Mouse (Mus musculus) hindbrain, postnatal 0 days (tissue): ENCODE data around the gene Rhod. TPM values are rescaled to one million over a fixed set of nuclear protein-coding genes. Genes with fewer than 3 reads are reported as not detected.
A peak's percentile ranks its signal among the peaks of the same experiment; 100 is the strongest.

ENCODE experiments used
- ATAC-seq: fragments of 200-750 bp; cut with Nextera tagmentation; 2 replicates; pipeline ENCODE4 v1.8.0; 2017; ENCODE audit warnings: mild to moderate bottlenecking, moderate TSS enrichment, moderate library complexity
- DNase-seq: peaks from one replicate; pipeline ENCODE4 v3.0.0-alpha.2; 2015; ENCODE audit warnings: low spot score
- H3K27ac ChIP-seq: fragments of 300-500 bp; sonication (generic); 2 replicates; pipeline ENCODE4 v1.5.1; 2014; ENCODE audit warnings: mild to moderate bottlenecking
- H3K27me3 ChIP-seq: fragments of 300-500 bp; sonication (generic); 2 replicates; pipeline ENCODE4 v1.6.1; 2014; ENCODE audit warnings: low read length, mixed read lengths; ENCODE audit not compliant: insufficient read depth
- H3K36me3 ChIP-seq: fragments of 300-500 bp; sonication (generic); 2 replicates; pipeline ENCODE4 v1.6.1; 2014; ENCODE audit warnings: low read length, mixed read lengths; ENCODE audit not compliant: insufficient read depth
- H3K4me1 ChIP-seq: fragments of 300-500 bp; sonication (generic); 2 replicates; pipeline ENCODE4 v1.6.1; 2014; ENCODE audit warnings: antibody characterized with exemption, low read length, mixed read lengths; ENCODE audit not compliant: insufficient read depth
- H3K4me2 ChIP-seq: fragments of 300-500 bp; sonication (generic); 2 replicates; pipeline ENCODE4 v1.6.1; 2014; ENCODE audit warnings: low read depth, mild to moderate bottlenecking, low read length, moderate library complexity, mixed read lengths
- H3K4me3 ChIP-seq: fragments of 300-500 bp; sonication (generic); 2 replicates; pipeline ENCODE4 v1.5.1; 2014; ENCODE audit warnings: low read length
- H3K9ac ChIP-seq: fragments of 300-500 bp; sonication (generic); replicated peaks from 2 replicates; pipeline ENCODE4 v1.6.1; 2014; ENCODE audit warnings: mild to moderate bottlenecking, low read length, moderate library complexity, mixed read lengths
- H3K9me3 ChIP-seq: fragments of 300-500 bp; sonication (generic); 2 replicates; pipeline ENCODE4 v1.6.1; 2016; ENCODE audit warnings: low read length, mixed read lengths
- CTCF ChIP-seq: IDR thresholded peaks from 2 replicates; pipeline ENCODE4 v1.5.1; 2016; ENCODE audit warnings: antibody characterized with exemption, control low read depth, low read depth
- WGBS: fragments of 180-500 bp; shearing (Covaris S2); extraction: QIAGEN DNeasy Blood & Tissue Kit; methylation state at CpG from one replicate; pipeline ENCODE4 v1.1.7; 2014; 5-methylcytosine and 5-hydroxymethylcytosine counted together
- polyA plus RNA-seq: library from polyadenylated mRNA; unstranded; fragments of >200 nt; fragmentation: Nextera tagmentation; extraction: Ambion mirVana; gene quantifications from 2 replicates; pipeline ENCODE4 v1.2.1, GENCODE M21; 2015
- total RNA-seq: library from RNA; depleted of rRNA; stranded (reverse); fragments of >200 nt; gene quantifications from 2 replicates; pipeline ENCODE4 v1.2.3, GENCODE M21; 2014

Rhod gene
- total and polyA plus RNA-seq, 2 experiments from 2014 or later, result 5.7 to 7.2 TPM

DNA sequence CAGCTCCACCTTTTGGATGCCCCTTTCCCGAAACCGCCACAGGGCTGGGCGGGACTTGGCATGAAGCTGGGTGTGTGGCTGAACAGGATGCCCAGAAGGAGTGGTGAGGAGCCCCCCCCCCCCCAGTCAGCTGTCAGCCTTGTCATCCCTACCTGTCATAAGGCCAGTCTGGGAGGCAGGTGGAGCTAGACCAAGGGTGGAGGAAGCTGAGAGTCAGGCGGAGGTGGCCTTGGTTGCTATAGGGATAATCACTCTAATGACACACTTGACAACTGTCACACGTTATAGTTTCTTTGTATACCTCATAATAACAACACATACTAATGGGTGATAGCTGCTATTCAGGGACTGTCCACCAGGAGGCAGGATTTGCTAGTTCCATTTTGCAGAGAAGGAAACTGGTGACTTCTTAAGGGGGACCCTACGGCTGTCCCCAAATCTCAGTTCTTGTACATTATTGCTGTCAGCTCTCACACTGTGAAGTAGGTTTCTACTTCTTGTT lies 1.9 kb upstream of the Rhod start:
- DNase-seq, result peak; percentile 60
- Histone ChIP-seq H3K4me3 (no peak overlapping the region), H3K4me1 (peaks cover 10% of the 10 kb centered on the region; the same call in 1 of the 2 replicates), H3K4me2 (no peak overlapping the region), H3K36me3 (no peaks in the 10 kb centered on the region), H3K27me3 (peaks cover 9% of the 10 kb centered on the region; the same call in 1 of the 2 replicates), H3K27ac (0 out of 2 replicates have a peak overlapping the region, but pooled peaks have one; percentile 8), H3K9me3 (no peaks in the 10 kb centered on the region), H3K9ac (no peak overlapping the region)
- WGBS, result 21% methylated on average over 6 of the region's 6 CpGs
- peak; percentile 76 for TF ChIP-seq CTCF
- ATAC-seq, result peak; percentile 18; the same call in 1 of the 2 replicates

DNA sequence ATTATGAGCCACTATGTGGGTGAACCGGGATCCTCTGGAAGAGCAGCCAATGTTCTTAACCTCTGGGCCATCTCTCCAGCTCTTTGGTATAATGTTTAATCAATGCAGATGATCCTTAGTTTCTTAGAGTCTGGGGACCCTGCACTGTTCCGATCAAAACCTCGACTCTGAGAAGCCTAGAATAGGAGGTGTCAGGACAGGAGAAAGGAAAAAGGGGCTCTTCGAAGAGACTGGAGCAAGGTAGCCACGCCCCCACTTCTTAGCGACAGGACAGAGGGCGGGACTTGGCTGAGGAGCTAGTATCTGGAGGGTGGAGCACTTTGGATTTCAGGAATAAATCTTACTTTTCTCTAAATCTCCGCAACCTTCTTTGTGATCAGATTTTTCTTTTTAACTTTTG lies 990 bp upstream of the Rhod start:
- peak overlapping the region; percentile 93; the same call in 1 of the 2 replicates for H3K4me2 ChIP-seq
- TF ChIP-seq CTCF, result no peak
- no peak overlapping the region for H3K9ac ChIP-seq
- peaks cover 10% of the 10 kb centered on the region; the same call in 1 of the 2 replicates for H3K4me1 ChIP-seq
- no peaks in the 10 kb centered on the region for H3K9me3 ChIP-seq
- H3K4me3 ChIP-seq, result no peak overlapping the region
- no peaks in the 10 kb centered on the region for H3K36me3 ChIP-seq
- WGBS, result 12% methylated on average over 8 of the region's 8 CpGs
- H3K27me3 ChIP-seq, result peaks cover 9% of the 10 kb centered on the region; the same call in 1 of the 2 replicates
- no peak overlapping the region for H3K27ac ChIP-seq
- no peak for ATAC-seq
- no peak for DNase-seq

DNA sequence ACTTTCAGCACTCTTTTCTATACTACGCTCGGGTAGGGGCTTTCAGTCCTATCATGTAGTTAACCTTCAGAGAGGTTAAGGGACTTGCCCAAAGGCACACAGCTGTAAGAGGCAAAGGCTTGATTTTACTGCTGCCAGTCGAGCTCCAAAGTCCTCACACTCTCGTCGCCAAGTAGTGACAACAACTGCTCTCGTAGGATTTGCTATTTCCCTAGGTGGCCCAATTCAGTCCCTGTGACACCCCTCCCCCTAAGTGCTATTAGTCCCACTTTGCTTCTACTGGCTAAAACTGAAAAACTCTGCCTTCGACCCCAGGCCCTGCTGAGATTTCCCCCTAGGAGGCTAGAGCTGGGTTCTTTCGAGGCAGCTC lies 456 bp downstream of the Rhod start:
- DNase-seq (no peak), ATAC-seq (no peak)
- Histone ChIP-seq H3K27ac (no peak overlapping the region), H3K27me3 (peaks cover 9% of the 10 kb centered on the region; the same call in 1 of the 2 replicates), H3K36me3 (no peaks in the 10 kb centered on the region), H3K4me1 (peaks cover 10% of the 10 kb centered on the region; the same call in 1 of the 2 replicates), H3K4me3 (peak overlapping the region; percentile 47), H3K9ac (peak overlapping the region; percentile 46), H3K9me3 (no peaks in the 10 kb centered on the region), H3K4me2 (peak overlapping the region; percentile 93)
- TF ChIP-seq CTCF, result no peak
- 15% methylated on average over 8 of the region's 8 CpGs for WGBS

DNA sequence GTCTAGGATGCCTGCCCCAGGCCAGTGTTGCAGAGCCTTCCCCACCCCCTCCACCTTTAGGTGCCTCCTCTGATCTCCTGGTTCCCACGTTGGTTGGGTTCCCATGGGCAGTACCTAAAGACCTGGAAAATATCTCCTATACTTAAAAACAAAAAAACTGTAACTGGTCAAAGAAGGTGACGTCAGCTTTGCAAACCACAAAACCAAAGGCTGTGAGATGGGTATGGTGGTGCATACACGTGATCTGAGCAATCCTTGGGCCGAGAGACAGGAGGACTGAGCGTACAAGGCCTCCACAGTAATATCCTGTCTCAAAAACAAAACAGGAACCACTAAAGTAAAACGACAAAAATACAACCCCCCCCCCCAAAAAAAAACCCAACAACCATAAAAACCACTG lies 1.3 kb downstream of the Rhod start:
- TF ChIP-seq CTCF, result no peak
- DNase-seq (no peak), ATAC-seq (no peak)
- no peak overlapping the region for H3K9ac ChIP-seq
- no peaks in the 10 kb centered on the region for H3K36me3 ChIP-seq
- WGBS, result 75% methylated on average over 6 of the region's 6 CpGs
- H3K4me2 ChIP-seq, result no peak overlapping the region
- no peak overlapping the region for H3K27ac ChIP-seq
- H3K4me1 ChIP-seq, result peaks cover 10% of the 10 kb centered on the region; the same call in 1 of the 2 replicates
- no peak overlapping the region for H3K4me3 ChIP-seq
- no peaks in the 10 kb centered on the region for H3K9me3 ChIP-seq
- peaks cover 9% of the 10 kb centered on the region; the same call in 1 of the 2 replicates for H3K27me3 ChIP-seq

DNA sequence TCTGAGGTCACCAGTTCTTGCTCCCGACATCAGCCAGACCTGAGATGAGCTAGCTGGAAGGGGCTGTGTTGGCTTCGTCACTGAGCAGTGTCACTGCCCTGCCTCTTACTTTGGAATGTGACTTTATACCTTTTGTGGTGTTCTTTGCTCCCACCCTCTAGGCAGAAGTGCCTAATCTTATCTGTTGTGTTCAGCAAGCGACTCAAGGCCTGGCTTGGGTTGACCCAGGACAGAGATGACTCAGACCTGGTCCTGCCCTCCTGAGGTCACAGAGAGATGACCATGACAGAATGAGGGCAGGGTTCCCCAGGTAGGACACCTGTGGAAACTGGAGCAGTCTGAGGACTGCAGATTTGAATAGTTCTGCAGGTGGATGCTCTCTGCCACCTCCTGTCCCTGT lies 3.0 kb downstream of the Rhod start:
- no peak for TF ChIP-seq CTCF
- Histone ChIP-seq H3K27me3 (peaks cover 9% of the 10 kb centered on the region; the same call in 1 of the 2 replicates), H3K9me3 (no peaks in the 10 kb centered on the region), H3K36me3 (no peaks in the 10 kb centered on the region), H3K4me3 (no peak overlapping the region), H3K9ac (no peak overlapping the region), H3K4me1 (peaks cover 6% of the 10 kb centered on the region; the same call in 1 of the 2 replicates), H3K4me2 (no peak overlapping the region), H3K27ac (no peak overlapping the region)
- 89% methylated on average over 3 of the region's 3 CpGs for WGBS
- no peak for ATAC-seq
- no peak for DNase-seq

DNA sequence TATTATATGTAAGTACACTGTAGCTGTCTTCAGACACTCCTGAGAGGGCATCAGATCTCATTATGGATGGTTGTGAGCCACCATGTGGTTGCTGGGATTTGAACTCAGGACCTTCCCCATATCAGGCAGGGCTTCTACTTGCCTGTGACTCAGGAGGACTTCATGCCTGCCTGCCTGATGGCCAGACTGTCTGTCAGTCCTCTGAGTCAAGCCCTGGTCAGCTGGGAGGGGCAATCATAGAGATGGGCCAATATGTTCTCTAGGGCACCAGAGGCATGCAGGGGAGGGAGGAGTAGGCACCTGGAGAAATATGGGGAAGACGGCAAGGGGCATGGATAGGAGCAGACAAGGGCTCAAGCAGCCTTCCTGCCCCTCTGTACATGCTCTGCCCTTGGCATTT lies 4.2 kb downstream of the Rhod start:
- no peak overlapping the region for H3K4me2 ChIP-seq
- H3K9me3 ChIP-seq, result no peaks in the 10 kb centered on the region
- no peak overlapping the region for H3K27ac ChIP-seq
- TF ChIP-seq CTCF, result no peak
- H3K27me3 ChIP-seq, result no peaks in the 10 kb centered on the region; the same call in 1 of the 2 replicates
- no peak overlapping the region for H3K4me3 ChIP-seq
- WGBS, result 88% methylated on average over 1 of the region's 1 CpGs
- DNase-seq (no peak), ATAC-seq (no peak)
- H3K9ac ChIP-seq, result no peak overlapping the region
- H3K36me3 ChIP-seq, result no peaks in the 10 kb centered on the region
- peaks cover 6% of the 10 kb centered on the region; the same call in 1 of the 2 replicates for H3K4me1 ChIP-seq

DNA sequence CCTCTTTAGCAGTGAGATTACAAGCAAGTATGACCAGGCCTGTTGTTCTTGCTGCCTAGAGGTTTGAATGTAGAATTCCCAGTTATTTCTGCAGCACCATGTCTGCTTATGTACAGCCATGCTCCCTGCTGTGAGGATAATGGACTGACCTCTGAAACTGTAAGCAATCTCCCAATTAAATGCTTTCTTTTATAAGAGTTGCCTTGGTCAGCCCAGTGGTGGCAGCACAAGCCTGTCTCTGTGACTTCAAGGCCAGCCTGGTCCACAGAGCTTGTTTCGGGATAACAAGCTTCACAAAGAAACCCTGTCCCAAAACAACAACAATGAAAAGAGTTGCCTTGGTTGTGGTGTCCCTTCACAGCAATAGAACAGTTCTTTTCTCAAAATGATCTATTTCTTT lies 5.5 kb downstream of the Rhod start:
- ATAC-seq (no peak), DNase-seq (no peak)
- Histone ChIP-seq H3K4me2 (no peak overlapping the region), H3K27ac (no peak overlapping the region), H3K36me3 (no peaks in the 10 kb centered on the region), H3K4me3 (no peak overlapping the region), H3K27me3 (no peaks in the 10 kb centered on the region; the same call in 1 of the 2 replicates), H3K9me3 (no peaks in the 10 kb centered on the region), H3K4me1 (peaks cover 1% of the 10 kb centered on the region; the same call in 1 of the 2 replicates), H3K9ac (no peak overlapping the region)
- TF ChIP-seq CTCF, result no peak
- WGBS, result 82% methylated on average over 1 of the region's 1 CpGs
